Mouse (Mus musculus): Measurements from ENCODE around the gene Cds1. TPM values are rescaled to one million over a fixed set of nuclear protein-coding genes. Genes with fewer than 3 reads are reported as not detected.

The Cds1 gene
- polyA plus RNA-seq, 1 experiment from 2014 or later: 32.4 TPM

- no peak for TF ChIP-seq EP300 (IDR thresholded peaks at IDR 0.05)
- TF ChIP-seq CTCF (IDR thresholded peaks at IDR 0.05): no peak
- Histone ChIP-seq H3K9me3 (ENCODE audit: low read length) (no peaks in the 10 kb centered on the region), H3K4me1 (ENCODE audit: insufficient read depth, low read depth, low read length) (no peaks in the 10 kb centered on the region), H3K9ac (replicated peaks; ENCODE audit: low read depth) (no peak overlapping the region), H3K4me2 (replicated peaks; ENCODE audit: low read depth, low read length) (no peak overlapping the region), H3K27ac (ENCODE audit: low read length) (no peak overlapping the region), H3K36me3 (ENCODE audit: insufficient read depth, low read length) (peaks cover 47% of the 10 kb centered on the region), H3K4me3 (ENCODE audit: low read depth, low read length) (no peak overlapping the region), H3K27me3 (replicated peaks; ENCODE audit: insufficient read depth, low read length) (no peaks in the 10 kb centered on the region)
- DNase-seq (ENCODE audit: low spot score) (no peak), ATAC-seq (peak; percentile 23; the same call in 1 of the 2 replicates)
- 64% methylated on average over 4 of the region's 4 CpGs for WGBS
Observed at GRCm38 (mm10) chr5:101847762-101848161, 82.8 kb downstream of the Cds1 start.

DNA sequence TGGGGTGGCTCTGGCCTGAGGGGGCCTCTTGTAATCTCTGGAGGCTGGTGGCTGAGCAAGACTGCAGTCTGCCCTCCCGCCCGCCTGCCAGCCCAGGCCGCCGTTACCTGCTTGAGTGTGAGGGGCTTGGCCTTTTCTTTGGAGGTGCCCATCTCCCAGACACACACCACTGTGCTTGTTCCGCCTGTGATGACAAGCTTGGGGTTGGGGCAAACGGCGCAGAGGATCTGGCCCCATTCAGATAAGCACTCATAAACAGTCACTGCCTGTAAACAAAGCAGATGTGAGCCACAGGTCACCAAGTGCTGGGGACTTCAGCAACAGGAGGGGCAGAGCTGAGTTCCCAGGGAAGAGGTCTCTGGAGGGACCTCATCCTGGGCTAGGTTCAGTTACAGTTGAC is 86.2 kb downstream of the Cds1 start:
- no peak for ATAC-seq
- 76% methylated on average over 7 of the region's 7 CpGs for WGBS
- Histone ChIP-seq H3K4me2 (replicated peaks; ENCODE audit: low read depth, low read length) (no peak overlapping the region), H3K9ac (replicated peaks; ENCODE audit: low read depth) (no peak overlapping the region), H3K4me3 (ENCODE audit: low read depth, low read length) (no peak overlapping the region), H3K9me3 (ENCODE audit: low read length) (no peaks in the 10 kb centered on the region), H3K27ac (ENCODE audit: low read length) (no peak overlapping the region), H3K36me3 (ENCODE audit: insufficient read depth, low read length) (peaks cover 57% of the 10 kb centered on the region), H3K27me3 (replicated peaks; ENCODE audit: insufficient read depth, low read length) (no peaks in the 10 kb centered on the region), H3K4me1 (ENCODE audit: insufficient read depth, low read depth, low read length) (peaks cover 4% of the 10 kb centered on the region; the same call in 1 of the 2 replicates)
- no peak for TF ChIP-seq CTCF (IDR thresholded peaks at IDR 0.05)
- TF ChIP-seq EP300 (IDR thresholded peaks at IDR 0.05): no peak
- DNase-seq (ENCODE audit: low spot score): no peak

GRCm38 (mm10) chr5:101852116-101852680 is 87.3 kb downstream of the Cds1 start:
- Histone ChIP-seq H3K4me3 (ENCODE audit: low read depth, low read length) (no peak overlapping the region), H3K27ac (ENCODE audit: low read length) (no peak overlapping the region), H3K9ac (replicated peaks; ENCODE audit: low read depth) (no peak overlapping the region), H3K36me3 (ENCODE audit: insufficient read depth, low read length) (peaks cover 56% of the 10 kb centered on the region), H3K4me1 (ENCODE audit: insufficient read depth, low read depth, low read length) (peaks cover 4% of the 10 kb centered on the region; the same call in 1 of the 2 replicates), H3K9me3 (ENCODE audit: low read length) (no peaks in the 10 kb centered on the region), H3K4me2 (replicated peaks; ENCODE audit: low read depth, low read length) (no peak overlapping the region), H3K27me3 (replicated peaks; ENCODE audit: insufficient read depth, low read length) (no peaks in the 10 kb centered on the region)
- TF ChIP-seq CTCF (IDR thresholded peaks at IDR 0.05) (no peak), EP300 (IDR thresholded peaks at IDR 0.05) (no peak)
- WGBS: 90% methylated on average over 21 of the region's 21 CpGs
- peak; percentile 8; the same call in 1 of the 2 replicates for ATAC-seq
- DNase-seq (ENCODE audit: low spot score): peak; percentile 43

GRCm38 (mm10) chr5:101854100-101854499 is 89.2 kb downstream of the Cds1 start:
- peak; percentile 61 for ATAC-seq

GRCm38 (mm10) chr5:101854667-101855066 is 89.7 kb downstream of the Cds1 start:
- Histone ChIP-seq H3K27me3 (replicated peaks; ENCODE audit: insufficient read depth, low read length) (no peaks in the 10 kb centered on the region), H3K4me3 (ENCODE audit: low read depth, low read length) (no peak overlapping the region), H3K4me1 (ENCODE audit: insufficient read depth, low read depth, low read length) (peaks cover 4% of the 10 kb centered on the region; the same call in 1 of the 2 replicates), H3K9ac (replicated peaks; ENCODE audit: low read depth) (no peak overlapping the region), H3K36me3 (ENCODE audit: insufficient read depth, low read length) (peaks cover 45% of the 10 kb centered on the region; the same call in 1 of the 2 replicates), H3K9me3 (ENCODE audit: low read length) (no peaks in the 10 kb centered on the region), H3K27ac (ENCODE audit: low read length) (peak overlapping the region; percentile 23; the same call in 1 of the 2 replicates), H3K4me2 (replicated peaks; ENCODE audit: low read depth, low read length) (no peak overlapping the region)
- DNase-seq (ENCODE audit: low spot score) (peak; percentile 45), ATAC-seq (peak; percentile 47)
- TF ChIP-seq CTCF (IDR thresholded peaks at IDR 0.05) (peak; percentile 57), EP300 (IDR thresholded peaks at IDR 0.05) (no peak)
- 75% methylated on average over 7 of the region's 7 CpGs for whole genome bisulfite sequencing

More at GRCm38 (mm10) chr5:101854100-101854499, 89.2 kb downstream of the Cds1 start:
- WGBS: 64% methylated on average over 11 of the region's 11 CpGs
- Histone ChIP-seq H3K4me2 (replicated peaks; ENCODE audit: low read depth, low read length) (no peak overlapping the region), H3K36me3 (ENCODE audit: insufficient read depth, low read length) (peaks cover 43% of the 10 kb centered on the region), H3K9me3 (ENCODE audit: low read length) (no peaks in the 10 kb centered on the region), H3K4me1 (ENCODE audit: insufficient read depth, low read depth, low read length) (peaks cover 4% of the 10 kb centered on the region; the same call in 1 of the 2 replicates), H3K9ac (replicated peaks; ENCODE audit: low read depth) (no peak overlapping the region), H3K27ac (ENCODE audit: low read length) (no peak overlapping the region), H3K27me3 (replicated peaks; ENCODE audit: insufficient read depth, low read length) (no peaks in the 10 kb centered on the region), H3K4me3 (ENCODE audit: low read depth, low read length) (no peak overlapping the region)
- TF ChIP-seq EP300 (IDR thresholded peaks at IDR 0.05) (no peak), CTCF (IDR thresholded peaks at IDR 0.05) (no peak)
- DNase-seq (ENCODE audit: low spot score): peak; percentile 67

DNA sequence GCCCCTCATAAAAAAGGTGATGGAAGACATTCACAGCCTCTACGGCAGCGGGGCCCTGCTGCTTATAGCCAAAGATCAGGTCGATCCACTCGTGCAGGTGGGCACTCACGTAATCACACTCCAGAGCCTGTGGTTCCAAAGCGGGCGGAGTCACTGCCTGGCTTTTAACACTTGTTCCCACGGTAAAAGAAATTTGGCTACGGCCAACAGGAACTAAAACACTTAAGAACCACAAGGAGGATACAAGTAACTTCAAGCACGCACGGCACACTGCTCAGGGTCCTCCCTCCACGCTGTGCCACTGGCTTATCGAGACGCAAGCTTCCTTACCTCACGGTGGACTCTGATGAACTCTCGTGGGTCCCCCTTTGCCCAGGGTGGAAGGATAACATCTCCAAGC is 90.5 kb downstream of the Cds1 start:
- WGBS: 58% methylated on average over 16 of the region's 16 CpGs
- Histone ChIP-seq H3K9ac (replicated peaks; ENCODE audit: low read depth) (no peak overlapping the region), H3K27ac (ENCODE audit: low read length) (peak overlapping the region; percentile 40; the same call in 1 of the 2 replicates), H3K9me3 (ENCODE audit: low read length) (no peaks in the 10 kb centered on the region), H3K4me2 (replicated peaks; ENCODE audit: low read depth, low read length) (no peak overlapping the region), H3K4me3 (ENCODE audit: low read depth, low read length) (no peak overlapping the region), H3K27me3 (replicated peaks; ENCODE audit: insufficient read depth, low read length) (no peaks in the 10 kb centered on the region), H3K4me1 (ENCODE audit: insufficient read depth, low read depth, low read length) (peaks cover 4% of the 10 kb centered on the region; the same call in 1 of the 2 replicates), H3K36me3 (ENCODE audit: insufficient read depth, low read length) (peaks cover 48% of the 10 kb centered on the region; the same call in 1 of the 2 replicates)
- ATAC-seq (peak; percentile 73), DNase-seq (ENCODE audit: low spot score) (peak; percentile 88)
- TF ChIP-seq CTCF (IDR thresholded peaks at IDR 0.05) (0 out of 2 replicates have a peak, but pooled peaks have one; percentile 8), EP300 (IDR thresholded peaks at IDR 0.05) (0 out of 2 replicates have a peak, but pooled peaks have one; percentile 12)

Data from lung, postnatal 0 days (tissue).